Mouse (Mus musculus) embryonic facial prominence, embryonic 11.5 days (tissue): ENCODE data around the gene Kif16b. TPM values are rescaled to one million over a fixed set of nuclear protein-coding genes. Genes with fewer than 3 reads are reported as not detected.

Experiments
- ATAC-seq: fragments of 200-750 bp; cut with Nextera tagmentation; replicated peaks from 2 replicates; pipeline ENCODE4 v1.8.0; 2017; ENCODE audit warnings: low read depth; ENCODE audit not compliant: insufficient number of reproducible peaks, low FRiP score, low TSS enrichment
- DNase-seq: peaks from one replicate; pipeline ENCODE4 v3.0.0-alpha.2; 2015; ENCODE audit warnings: low spot score
- H3K27ac ChIP-seq: fragments of 300-500 bp; sonication (generic); replicated peaks from 2 replicates; pipeline ENCODE4 v1.5.1; 2014; ENCODE audit warnings: mild to moderate bottlenecking, low read depth, low read length, control low read depth
- H3K27me3 ChIP-seq: fragments of 300-500 bp; sonication (generic); 2 replicates; pipeline ENCODE4 v1.6.1; 2014; ENCODE audit warnings: mild to moderate bottlenecking, low read length, moderate library complexity, mixed read lengths; ENCODE audit not compliant: control insufficient read depth, insufficient read depth
- H3K36me3 ChIP-seq: fragments of 300-500 bp; sonication (generic); replicated peaks from 2 replicates; pipeline ENCODE4 v1.6.1; 2014; ENCODE audit warnings: low read depth, mild to moderate bottlenecking, low read length, moderate library complexity, mixed read lengths; ENCODE audit not compliant: control insufficient read depth, insufficient read depth
- H3K4me1 ChIP-seq: fragments of 300-500 bp; sonication (generic); 2 replicates; pipeline ENCODE4 v1.6.1; 2014; ENCODE audit warnings: low read length, mixed read lengths; ENCODE audit not compliant: control insufficient read depth, insufficient read depth
- H3K4me2 ChIP-seq: fragments of 300-500 bp; sonication (generic); 2 replicates; pipeline ENCODE4 v1.6.1; 2014; ENCODE audit warnings: low read depth, mild to moderate bottlenecking, control low read depth, low read length, moderate library complexity
- H3K4me3 ChIP-seq: fragments of 300-500 bp; sonication (generic); 2 replicates; pipeline ENCODE4 v1.5.1; 2014; ENCODE audit warnings: low read depth, low read length, control low read depth
- H3K9ac ChIP-seq: fragments of 300-500 bp; sonication (generic); replicated peaks from 2 replicates; pipeline ENCODE4 v1.6.1; 2014; ENCODE audit warnings: mild to moderate bottlenecking, control low read depth, low read length
- H3K9me3 ChIP-seq: fragments of 300-500 bp; sonication (generic); replicated peaks from 2 replicates; pipeline ENCODE4 v1.6.1; 2016; ENCODE audit warnings: mild to moderate bottlenecking, low read length, inconsistent platforms, mixed read lengths; ENCODE audit not compliant: control insufficient read depth
- WGBS: fragments of 180-500 bp; shearing (Covaris S2); extraction: QIAGEN DNeasy Blood & Tissue Kit; methylation state at CpG from one replicate; pipeline ENCODE4 v1.1.7; 2014; 5-methylcytosine and 5-hydroxymethylcytosine counted together
- polyA plus RNA-seq: library from polyadenylated mRNA; unstranded; fragments of >200 nt; fragmentation: Nextera tagmentation; extraction: Ambion mirVana; gene quantifications from 2 replicates; pipeline ENCODE4 v1.2.1, GENCODE M21; 2014

Gene Kif16b
- polyA plus RNA-seq, 1 experiment from 2014 or later = 10.4 TPM

- H3K4me2 ChIP-seq = no peak overlapping the region
- DNase-seq (no peak), ATAC-seq (no peak)
- H3K9me3 ChIP-seq = no peaks in the 10 kb centered on the region
- WGBS = 84% methylated on average over 6 of the region's 6 CpGs
- H3K4me3 ChIP-seq = no peak overlapping the region
- H3K9ac ChIP-seq = no peak overlapping the region
- no peak overlapping the region for H3K27ac ChIP-seq
- H3K27me3 ChIP-seq = no peaks in the 10 kb centered on the region
- no peaks in the 10 kb centered on the region for H3K4me1 ChIP-seq
- H3K36me3 ChIP-seq = no peaks in the 10 kb centered on the region
Observed at GRCm38 (mm10) chr2:142860994-142861393, 40.3 kb downstream of the Kif16b start.

- Histone ChIP-seq H3K4me2 (no peak overlapping the region), H3K9ac (no peak overlapping the region), H3K4me1 (no peaks in the 10 kb centered on the region), H3K27ac (no peak overlapping the region), H3K4me3 (no peak overlapping the region), H3K36me3 (no peaks in the 10 kb centered on the region), H3K9me3 (no peaks in the 10 kb centered on the region), H3K27me3 (no peaks in the 10 kb centered on the region)
- WGBS = 67% methylated on average over 4 of the region's 4 CpGs
- ATAC-seq (peak; percentile 48), DNase-seq (peak; percentile 77)
Observed at GRCm38 (mm10) chr2:142859452-142859851, 41.9 kb downstream of the Kif16b start.

GRCm38 (mm10) chr2:142838775-142839174, 62.6 kb downstream of the Kif16b start:
- Histone ChIP-seq H3K4me2 (no peak overlapping the region), H3K4me3 (no peak overlapping the region), H3K4me1 (no peaks in the 10 kb centered on the region), H3K27me3 (no peaks in the 10 kb centered on the region), H3K9ac (no peak overlapping the region), H3K9me3 (no peaks in the 10 kb centered on the region), H3K27ac (no peak overlapping the region), H3K36me3 (no peaks in the 10 kb centered on the region)
- DNase-seq = no peak
- WGBS = 70% methylated on average over 3 of the region's 3 CpGs
- ATAC-seq = no peak

GRCm38 (mm10) chr2:142838118-142838517, 63.2 kb downstream of the Kif16b start:
- Histone ChIP-seq H3K27me3 (no peaks in the 10 kb centered on the region), H3K36me3 (no peaks in the 10 kb centered on the region), H3K4me3 (no peak overlapping the region), H3K4me1 (no peaks in the 10 kb centered on the region), H3K9me3 (no peaks in the 10 kb centered on the region), H3K9ac (no peak overlapping the region), H3K27ac (no peak overlapping the region), H3K4me2 (no peak overlapping the region)
- ATAC-seq (no peak), DNase-seq (peak; percentile 1)
- 71% methylated on average over 1 of the region's 1 CpGs for WGBS

DNA sequence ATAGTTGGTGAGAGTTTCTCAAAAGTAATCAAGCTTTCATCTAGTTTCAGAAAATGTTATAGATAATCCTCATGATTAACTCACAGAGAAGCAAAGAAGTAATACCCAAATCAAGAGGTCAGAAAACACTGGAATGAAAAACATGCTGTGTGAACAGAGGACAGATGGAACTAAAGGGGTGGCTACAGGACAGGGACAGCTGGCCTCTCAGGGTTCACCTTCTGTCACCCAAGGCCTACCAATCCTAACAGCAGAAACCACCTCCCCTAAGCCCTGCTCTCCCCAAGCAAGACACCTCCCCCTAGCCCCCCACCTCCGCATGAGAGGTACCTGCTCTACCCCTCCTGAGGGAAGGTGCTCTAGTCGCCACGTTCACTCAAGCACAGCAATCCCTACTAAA, 66.6 kb downstream of the Kif16b start:
- WGBS = 84% methylated on average over 3 of the region's 3 CpGs
- no peak for DNase-seq

GRCm38 (mm10) chr2:142832617-142833422, 68.5 kb downstream of the Kif16b start:
- no peak overlapping the region for H3K9ac ChIP-seq
- DNase-seq (peak; percentile 10), ATAC-seq (peak; percentile 68; the same call in 1 of the 2 replicates)
- no peak overlapping the region for H3K27ac ChIP-seq
- H3K4me3 ChIP-seq = no peak overlapping the region
- no peaks in the 10 kb centered on the region for H3K4me1 ChIP-seq
- no peaks in the 10 kb centered on the region for H3K36me3 ChIP-seq
- no peaks in the 10 kb centered on the region for H3K9me3 ChIP-seq
- no peak overlapping the region for H3K4me2 ChIP-seq
- H3K27me3 ChIP-seq = no peaks in the 10 kb centered on the region
- 61% methylated on average over 10 of the region's 10 CpGs for WGBS

More for the DNA sequence above, 66.6 kb downstream of the Kif16b start:
- no peak overlapping the region for H3K27ac ChIP-seq
- no peak for ATAC-seq
- H3K4me1 ChIP-seq = no peaks in the 10 kb centered on the region
- no peak overlapping the region for H3K9ac ChIP-seq
- H3K36me3 ChIP-seq = no peaks in the 10 kb centered on the region
- H3K9me3 ChIP-seq = no peaks in the 10 kb centered on the region
- H3K4me3 ChIP-seq = no peak overlapping the region
- no peaks in the 10 kb centered on the region for H3K27me3 ChIP-seq
- no peak overlapping the region for H3K4me2 ChIP-seq

DNA sequence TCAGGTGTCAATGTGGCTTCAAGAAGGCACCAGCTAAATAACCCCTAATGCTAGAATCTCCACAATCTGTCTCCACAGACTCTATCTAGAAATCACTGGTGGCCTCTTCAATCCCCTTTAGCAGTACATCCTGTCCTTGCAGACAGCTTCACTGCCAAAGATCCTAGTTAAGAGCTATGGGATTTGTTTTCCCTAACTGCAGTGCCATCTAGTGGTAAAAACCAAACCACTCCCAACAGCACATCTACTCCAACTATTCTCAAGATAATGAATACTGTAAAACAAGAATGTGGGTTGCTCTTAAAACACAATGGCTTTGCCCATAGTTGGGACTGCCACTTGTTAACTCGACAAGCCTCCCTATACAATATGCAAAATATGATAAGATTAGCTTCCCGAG, 88.3 kb downstream of the Kif16b start:
- WGBS = 40% methylated on average over 2 of the region's 2 CpGs
- H3K4me1 ChIP-seq = no peaks in the 10 kb centered on the region
- no peak overlapping the region for H3K4me2 ChIP-seq
- H3K9ac ChIP-seq = no peak overlapping the region
- DNase-seq (peak; percentile 83), ATAC-seq (peak; percentile 57; the same call in 1 of the 2 replicates)
- no peaks in the 10 kb centered on the region for H3K36me3 ChIP-seq
- H3K9me3 ChIP-seq = no peaks in the 10 kb centered on the region
- H3K4me3 ChIP-seq = no peak overlapping the region
- H3K27ac ChIP-seq = no peak overlapping the region
- no peaks in the 10 kb centered on the region for H3K27me3 ChIP-seq

GRCm38 (mm10) chr2:142803760-142804448, 97.4 kb downstream of the Kif16b start:
- no peaks in the 10 kb centered on the region for H3K27me3 ChIP-seq
- no peaks in the 10 kb centered on the region for H3K9me3 ChIP-seq
- 89% methylated on average over 1 of the region's 1 CpGs for WGBS
- no peak overlapping the region for H3K27ac ChIP-seq
- H3K4me3 ChIP-seq = no peak overlapping the region
- no peak overlapping the region for H3K9ac ChIP-seq
- DNase-seq (no peak), ATAC-seq (no peak)
- no peaks in the 10 kb centered on the region for H3K36me3 ChIP-seq
- H3K4me1 ChIP-seq = no peaks in the 10 kb centered on the region
- no peak overlapping the region for H3K4me2 ChIP-seq
